Comparison of ENCODE assay signal across 8 mouse cellular contexts in genomic region chr17:72920971-72921370, GRCm38 (mm10). TPM values are rescaled to one million over a fixed set of nuclear protein-coding genes. Genes with fewer than 3 reads are reported as not detected.
DNase-seq lines count a peak whose midpoint lies in the region; ATAC-seq and TF ChIP-seq lines count a peak whose summit lies in the region.

No protein-coding gene starts in this region.

- H3K4me2 ChIP-seq in limb, embryonic 14.5 days (replicated peaks; ENCODE audit: low read depth, low read length, severe bottlenecking) = peak overlapping the region; percentile 22

- H3K4me1 ChIP-seq in limb, embryonic 14.5 days (ENCODE audit: control insufficient read depth, insufficient read depth, low read length) = peaks cover 47% of the 10 kb centered on the region

- H3K9me3 ChIP-seq in limb, embryonic 14.5 days (ENCODE audit: control insufficient read depth, low read length) = no peaks in the 10 kb centered on the region

- H3K27ac ChIP-seq in gastrocnemius, adult 2 months = peak overlapping the region; percentile 46
- H3K27ac ChIP-seq in limb, embryonic 14.5 days (replicated peaks; ENCODE audit: low read depth, low read length) = no peak overlapping the region

- TF ChIP-seq CTCF in gastrocnemius, adult 2 months (IDR thresholded peaks at IDR 0.05) = no peak

- WGBS in limb, embryonic 14.5 days = 50% methylated on average over 9 of the region's 9 CpGs

- DNase-seq in gastrocnemius, adult 2 months = no peak
- DNase-seq in gastrocnemius, postnatal 4 days (ENCODE audit: low spot score in 2 of 2) = no peak
- peak; percentile 35 for DNase-seq in testis, postnatal 10 days (ENCODE audit: low spot score)
- no peak for DNase-seq in testis, postnatal 14 days (ENCODE audit: low spot score)
- DNase-seq in limb, embryonic 14.5 days (ENCODE audit: low spot score) = no peak
- DNase-seq in adrenal gland, postnatal 36 days = no peak
- DNase-seq in thymus, postnatal 0 days (ENCODE audit: low spot score) = no peak
- DNase-seq in layer of hippocampus, adult 11-12 months (ENCODE audit: low spot score) = no peak

- intact Hi-C loops in gastrocnemius, adult 2 months (cut with DNase I) = no loop called here

- no peak for ATAC-seq in limb, embryonic 14.5 days (ENCODE audit: low FRiP score, low read depth)

- H3K27me3 ChIP-seq in limb, embryonic 14.5 days (ENCODE audit: control insufficient read depth, insufficient read depth, low read length) = no peaks in the 10 kb centered on the region

- no peak for TF ChIP-seq POLR2A in limb, embryonic 14.5 days (IDR thresholded peaks at IDR 0.05; ENCODE audit: borderline replicate concordance, extremely low read depth, insufficient read depth, insufficient read length)

- peaks cover 39% of the 10 kb centered on the region for H3K36me3 ChIP-seq in limb, embryonic 14.5 days (ENCODE audit: control insufficient read depth, insufficient read depth, low read length)

- peak overlapping the region; percentile 91 for H3K4me3 ChIP-seq in gastrocnemius, adult 2 months
- peak overlapping the region; percentile 6 for H3K4me3 ChIP-seq in limb, embryonic 14.5 days (replicated peaks; ENCODE audit: low read length)

- no peak overlapping the region for H3K9ac ChIP-seq in limb, embryonic 14.5 days (ENCODE audit: low read depth, low read length, severe bottlenecking)

RNA-seq across cellular contexts. Expression of gene Lbh, which starts 2.9 kb away (rescaled TPM):
- total RNA-seq in gastrocnemius, adult 2 months (2021) = 1 to 10 TPM; 5.5 to 8.3 TPM
- total RNA-seq in gastrocnemius, postnatal 4 days (2021) = 10 to 100 TPM; 27.2 to 35.0 TPM
- 55.3 and 80.6 TPM in 2 replicates for polyA plus RNA-seq in limb, embryonic 14.5 days (2012; rRNA removed)
- polyA plus RNA-seq in limb, embryonic 14.5 days (2014; fragmentation: Nextera tagmentation; extraction: Ambion mirVana) = 3.9 and 4.9 TPM in 2 replicates
- 10 to 100 TPM; 24.2 to 29.8 TPM for total RNA-seq in adrenal gland, postnatal 36 days (2021)
- 9.5 and 10.4 TPM in 2 replicates for polyA plus RNA-seq in thymus, postnatal 0 days (2015; fragmentation: Nextera tagmentation; extraction: Ambion mirVana)
